Mouse (Mus musculus) right cerebral cortex, postnatal 10 days (tissue): ENCODE data around the gene Ctu2.

Experiments used
- DNase-seq, 2 experiments: peaks; one replicate each; pipeline ENCODE4 v3.0.0; 2021; ENCODE audit warnings: low spot score in 2 of 2

The Ctu2 gene

DNA sequence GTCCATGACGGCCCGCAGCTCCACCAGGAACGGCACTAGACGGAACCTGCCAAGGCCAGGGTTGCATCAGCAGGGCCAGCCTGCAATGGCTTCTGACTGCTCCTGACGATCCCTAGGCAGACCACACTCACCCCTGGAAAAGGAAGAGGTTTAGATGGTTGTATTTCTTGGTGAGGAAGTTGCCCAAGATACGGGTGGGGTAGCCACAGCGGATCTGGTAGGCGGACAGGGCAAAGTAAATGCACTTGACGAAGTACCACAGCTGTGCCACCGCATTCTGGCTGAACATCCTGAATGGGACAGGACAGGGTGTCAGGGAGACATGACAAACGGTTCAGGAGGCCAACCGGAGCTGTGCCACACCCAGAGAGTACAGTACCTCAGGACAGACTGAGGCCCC lies 8.9 kb downstream of the Ctu2 start:
- DNase-seq: no peak

- no peak for DNase-seq
Observed at GRCm38 (mm10) chr8:122488387-122488786, 12.4 kb downstream of the Ctu2 start.

- no peak for DNase-seq
Observed at GRCm38 (mm10) chr8:122497016-122497734, 21.2 kb downstream of the Ctu2 start.

GRCm38 (mm10) chr8:122497912-122498311 lies 22.0 kb downstream of the Ctu2 start:
- no peak for DNase-seq

GRCm38 (mm10) chr8:122500856-122501255 lies 24.9 kb downstream of the Ctu2 start:
- DNase-seq: peak; percentile 63 to 80

DNA sequence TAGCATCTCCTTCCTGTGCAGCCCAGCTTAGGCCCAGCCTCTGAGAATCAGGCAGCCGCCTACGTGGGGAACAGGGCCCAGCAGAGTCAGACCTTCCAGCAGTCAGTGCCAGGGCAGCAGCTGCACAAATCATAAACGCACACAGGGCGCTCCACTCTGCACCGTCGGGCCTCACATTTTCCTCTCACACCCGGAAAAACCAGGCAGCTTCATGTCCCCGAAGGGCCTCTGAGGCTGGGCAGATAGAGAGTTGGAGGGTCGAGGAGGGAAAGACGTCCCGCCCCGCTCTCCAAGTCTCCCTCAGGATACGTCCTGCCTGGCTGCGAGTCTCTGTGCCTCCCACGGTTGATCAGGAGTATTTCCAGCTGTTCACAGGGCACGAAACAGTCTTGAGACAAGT lies 35.6 kb downstream of the Ctu2 start:
- DNase-seq: no peak

GRCm38 (mm10) chr8:122512392-122512791 lies 36.4 kb downstream of the Ctu2 start:
- no peak for DNase-seq

GRCm38 (mm10) chr8:122515699-122516098 lies 39.8 kb downstream of the Ctu2 start:
- DNase-seq: no peak

DNA sequence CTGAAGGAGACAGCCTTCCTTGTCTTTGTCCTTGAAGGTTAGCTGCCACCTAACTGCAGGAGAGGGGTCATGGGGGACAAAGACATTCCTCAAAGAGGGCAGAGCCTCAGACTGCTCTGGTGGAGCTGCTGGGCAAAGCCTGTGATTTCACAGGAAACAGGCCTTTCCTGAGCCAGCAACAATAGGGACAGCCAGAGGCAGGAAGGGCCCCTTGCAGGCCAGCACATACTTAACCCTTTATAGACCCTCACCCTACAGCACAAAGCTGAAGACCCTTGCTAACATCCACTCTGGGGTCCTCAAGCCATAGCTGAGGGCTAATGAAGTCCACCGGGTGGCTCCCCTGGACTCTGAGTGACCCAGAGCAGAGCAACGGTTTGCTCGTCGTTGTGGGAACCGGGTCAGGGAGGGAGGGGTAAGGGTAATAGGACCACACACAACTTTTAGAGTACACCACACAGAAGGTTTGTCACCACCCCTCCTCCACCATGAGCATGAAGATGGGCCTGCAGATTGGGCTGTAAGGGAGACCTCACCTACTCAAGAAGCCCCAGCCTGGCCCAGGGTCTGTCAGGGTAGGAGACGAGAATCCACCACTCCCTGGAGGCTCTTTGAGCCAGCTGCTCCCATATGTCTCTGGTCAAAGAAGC lies 41.7 kb downstream of the Ctu2 start:
- no peak for DNase-seq

DNA sequence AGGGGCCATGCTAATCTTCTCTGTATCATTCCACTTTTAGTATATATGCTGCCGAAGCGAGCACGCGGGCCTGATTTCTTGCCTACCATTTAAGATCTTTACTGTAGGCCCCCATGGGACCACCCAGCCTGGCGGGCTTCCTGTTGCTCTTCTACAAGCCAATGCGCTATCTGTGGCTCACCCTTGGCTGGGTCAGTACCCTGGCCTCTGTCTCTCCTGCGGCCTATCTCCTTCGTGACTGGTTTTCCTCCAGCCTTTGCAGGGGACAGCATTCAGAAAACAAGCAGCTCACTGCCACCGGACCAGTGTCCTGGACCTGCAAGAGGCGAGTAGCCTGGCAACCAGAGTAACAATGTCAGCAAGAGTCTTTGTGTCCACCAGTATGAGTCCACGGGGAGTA lies 44.7 kb downstream of the Ctu2 start:
- DNase-seq: no peak

GRCm38 (mm10) chr8:122522796-122523651 lies 47.1 kb downstream of the Ctu2 start:
- no peak for DNase-seq

- DNase-seq: peak; percentile 69 to 86
Observed at GRCm38 (mm10) chr8:122523652-122524360, 47.9 kb downstream of the Ctu2 start.

DNA sequence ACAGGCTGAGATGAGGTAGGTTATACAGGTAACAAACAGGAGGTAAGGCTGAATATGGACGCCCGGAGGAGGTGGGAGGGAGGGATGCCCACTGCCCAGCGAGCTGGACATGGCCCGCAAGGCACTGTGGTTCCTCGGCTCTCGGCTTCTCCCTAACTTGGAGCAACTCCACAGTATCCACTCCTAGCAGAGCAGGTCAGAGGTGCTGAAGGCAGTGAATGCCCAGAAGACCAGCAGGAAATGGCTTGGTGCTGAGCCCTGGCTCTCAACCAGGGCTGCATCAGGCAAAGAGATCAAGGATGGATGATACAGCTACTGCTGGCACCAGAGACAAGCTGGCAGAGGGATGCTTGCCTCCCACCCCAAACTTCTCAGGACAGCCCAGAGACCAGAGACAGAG lies 48.6 kb downstream of the Ctu2 start:
- DNase-seq: no peak

- no peak for DNase-seq
Observed at GRCm38 (mm10) chr8:122525004-122525403, 49.1 kb downstream of the Ctu2 start.

- DNase-seq: no peak
Observed at GRCm38 (mm10) chr8:122526084-122526483, 50.1 kb downstream of the Ctu2 start.

GRCm38 (mm10) chr8:122526526-122527170 lies 50.7 kb downstream of the Ctu2 start:
- DNase-seq: no peak

GRCm38 (mm10) chr8:122527937-122528336 lies 52.0 kb downstream of the Ctu2 start:
- no peak for DNase-seq

DNA sequence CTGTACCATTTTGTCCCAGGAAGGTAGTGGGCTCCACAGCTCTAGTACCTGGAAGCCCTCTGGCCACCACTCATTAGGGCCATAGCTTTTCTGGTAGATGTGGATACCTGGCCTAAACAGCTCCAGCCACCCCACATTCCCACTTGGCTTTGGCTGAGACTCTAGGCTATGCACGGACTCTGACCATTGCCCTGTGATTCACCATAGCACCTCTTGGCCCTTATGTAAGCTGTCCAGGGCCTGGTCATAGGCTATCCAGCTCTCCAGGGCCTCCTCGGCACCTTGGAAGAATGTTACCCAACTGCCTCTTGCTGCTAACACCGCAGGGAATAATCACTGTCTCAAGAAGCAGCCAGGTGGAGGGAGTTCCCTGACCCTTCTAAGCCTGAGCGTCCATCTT lies 53.2 kb downstream of the Ctu2 start:
- DNase-seq: no peak

- DNase-seq: no peak
Observed at GRCm38 (mm10) chr8:122531312-122531711, 55.4 kb downstream of the Ctu2 start.
